Mouse (Mus musculus): ENCODE results near the gene Hist1h4h.

Gene Hist1h4h

DNA sequence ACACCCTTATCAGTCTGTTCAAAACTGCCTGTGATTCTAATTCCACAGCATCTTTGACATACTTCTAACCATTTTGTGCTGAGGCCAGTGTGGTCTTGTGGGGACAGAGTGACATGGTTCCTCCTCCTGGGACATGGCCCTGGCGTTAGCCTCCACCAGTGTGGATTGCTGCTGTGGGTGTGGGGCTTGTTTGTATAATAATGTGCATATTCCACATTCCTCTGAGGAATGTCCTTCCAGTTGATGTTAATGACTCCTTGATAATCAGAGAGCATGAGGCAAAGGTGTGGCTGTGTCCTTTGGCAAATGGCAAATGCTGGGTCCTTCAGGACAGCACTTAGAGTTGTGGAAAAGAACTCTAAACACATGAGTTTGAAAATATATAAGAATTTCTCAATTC, 17.3 kb upstream of the Hist1h4h start:
- no peak for DNase-seq (ENCODE audit: low read depth, low spot score)

DNA sequence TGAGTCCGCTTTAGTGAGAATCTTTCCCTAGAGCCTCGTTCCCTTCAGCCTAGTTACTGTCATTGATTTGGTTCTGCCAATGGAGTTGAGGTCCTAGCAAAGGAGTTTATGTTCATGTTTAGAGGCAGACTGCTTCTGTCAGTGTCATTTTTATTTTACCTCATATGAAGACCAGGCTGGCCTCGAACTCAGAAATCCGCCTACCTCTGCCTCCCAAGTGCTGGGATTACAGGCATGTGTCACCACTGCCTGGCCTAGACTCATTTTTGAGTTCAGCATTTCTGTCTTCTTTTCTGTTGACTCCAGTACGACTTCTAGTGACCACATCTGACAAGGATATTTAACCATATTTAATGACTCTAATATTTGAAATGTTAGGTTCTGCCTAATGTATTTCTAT, 15.6 kb upstream of the Hist1h4h start:
- DNase-seq (ENCODE audit: low read depth, low spot score) = no peak

- no peak for DNase-seq (ENCODE audit: low read depth, low spot score)
Observed at GRCm38 (mm10) chr13:23515826-23516620, 14.8 kb upstream of the Hist1h4h start.

GRCm38 (mm10) chr13:23516822-23517602, 13.8 kb upstream of the Hist1h4h start:
- peak; percentile 81 for DNase-seq (ENCODE audit: low read depth, low spot score)

GRCm38 (mm10) chr13:23517603-23518294, 13.1 kb upstream of the Hist1h4h start:
- peak; percentile 87 for DNase-seq (ENCODE audit: low read depth, low spot score)

DNA sequence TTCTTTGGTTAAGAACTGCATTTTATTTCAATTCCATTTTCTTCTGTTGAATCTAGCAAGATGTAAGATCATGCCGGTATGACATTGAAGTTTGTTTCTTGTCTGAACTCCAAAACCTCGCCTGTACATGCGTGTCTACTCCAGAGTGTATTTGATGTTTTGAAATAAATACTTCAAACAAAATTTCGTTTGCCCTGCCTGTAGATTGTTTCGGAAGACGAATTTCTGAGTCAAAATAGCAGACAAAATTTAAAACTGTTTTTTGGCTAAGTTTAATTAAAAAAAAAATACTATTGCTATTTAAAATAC, 12.6 kb upstream of the Hist1h4h start:
- DNase-seq (ENCODE audit: low read depth, low spot score) = no peak

GRCm38 (mm10) chr13:23518885-23519284, 12.0 kb upstream of the Hist1h4h start:
- DNase-seq (ENCODE audit: low read depth, low spot score) = peak; percentile 74

- DNase-seq (ENCODE audit: low read depth, low spot score) = peak; percentile 69
Observed at GRCm38 (mm10) chr13:23519416-23519815, 11.4 kb upstream of the Hist1h4h start.

- peak; percentile 67 for DNase-seq (ENCODE audit: low read depth, low spot score)
Observed at GRCm38 (mm10) chr13:23521703-23522102, 9.1 kb upstream of the Hist1h4h start.

GRCm38 (mm10) chr13:23523976-23524375, 6.9 kb upstream of the Hist1h4h start:
- no peak for DNase-seq (ENCODE audit: low read depth, low spot score)

DNA sequence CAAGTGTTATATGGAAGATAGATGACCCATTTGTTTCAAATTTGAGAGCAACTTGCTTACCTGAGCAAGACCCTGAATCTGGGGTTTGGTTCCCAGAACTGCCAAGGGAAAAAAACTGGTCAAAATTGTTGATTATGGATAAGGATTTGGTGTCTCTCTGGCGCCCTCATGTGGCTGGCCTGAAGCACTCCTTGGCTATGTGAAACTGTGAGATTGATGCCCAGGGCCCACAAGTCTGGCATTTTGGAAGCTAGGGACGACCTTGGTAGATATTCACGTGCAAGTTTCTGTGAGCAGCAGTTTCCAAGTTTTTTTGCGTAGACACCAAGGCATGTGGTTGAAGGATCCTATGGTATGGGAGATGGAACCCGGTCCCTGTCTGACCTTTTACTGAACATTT, 6.2 kb upstream of the Hist1h4h start:
- DNase-seq (ENCODE audit: low read depth, low spot score) = peak; percentile 62

DNA sequence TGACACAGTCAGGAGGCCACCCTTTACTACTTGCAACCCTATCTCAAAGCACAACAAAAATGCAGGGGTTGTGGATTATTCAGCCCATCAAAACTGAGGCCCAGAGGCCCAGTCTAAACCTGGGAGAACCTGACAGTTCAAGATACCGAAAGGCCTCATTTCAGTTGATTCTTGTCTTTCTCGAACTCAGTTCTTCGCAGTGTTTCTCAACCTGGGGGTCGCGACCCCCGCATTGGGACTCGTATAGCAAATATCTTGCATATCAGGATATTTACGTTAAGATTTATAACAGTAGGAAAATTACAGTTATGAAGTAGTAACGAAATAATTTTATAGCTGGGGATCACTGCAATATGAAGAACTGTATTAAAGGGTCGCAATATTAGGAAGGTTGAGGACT, 4.9 kb upstream of the Hist1h4h start:
- no peak for DNase-seq (ENCODE audit: low read depth, low spot score)

DNA sequence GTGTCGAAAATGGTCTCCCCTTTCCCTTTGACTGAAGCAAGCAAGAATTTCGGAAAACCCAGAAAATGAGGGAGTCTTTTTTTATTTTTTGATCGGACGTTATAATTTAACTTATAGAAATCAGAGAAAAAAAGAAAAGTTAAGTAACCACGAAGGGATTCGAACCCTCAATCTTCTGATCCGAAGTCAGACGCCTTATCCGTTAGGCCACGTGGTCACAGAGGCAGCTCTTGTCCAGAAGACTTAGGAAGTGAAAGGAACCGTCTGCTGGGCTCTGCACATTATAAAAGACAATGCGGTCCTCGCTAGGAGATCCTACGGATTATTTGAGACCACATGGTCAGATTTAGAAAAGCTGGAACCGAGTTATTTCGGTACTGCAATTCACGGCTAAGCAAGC, 4.5 kb upstream of the Hist1h4h start:
- DNase-seq (ENCODE audit: low read depth, low spot score) = peak; percentile 92

DNA sequence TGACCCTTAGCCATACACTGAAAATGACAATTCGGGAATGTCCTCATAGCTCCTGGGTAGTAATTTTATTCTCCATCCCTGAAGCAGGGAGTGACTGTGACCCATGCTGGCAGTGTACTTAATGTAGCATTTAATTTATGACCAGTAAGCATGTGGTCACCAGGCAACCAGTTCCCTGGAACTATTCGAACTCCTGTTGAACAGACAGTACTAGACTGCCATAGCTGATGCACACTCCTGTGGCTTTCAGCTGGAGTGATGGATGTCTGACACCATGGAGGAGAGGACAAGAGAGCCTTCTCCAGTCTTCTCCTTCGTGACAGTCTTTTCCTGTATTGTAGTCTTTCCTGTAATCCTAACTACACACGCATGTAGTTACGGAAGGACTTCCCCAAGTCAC, 1.8 kb upstream of the Hist1h4h start:
- DNase-seq (ENCODE audit: low read depth, low spot score) = no peak

DNA sequence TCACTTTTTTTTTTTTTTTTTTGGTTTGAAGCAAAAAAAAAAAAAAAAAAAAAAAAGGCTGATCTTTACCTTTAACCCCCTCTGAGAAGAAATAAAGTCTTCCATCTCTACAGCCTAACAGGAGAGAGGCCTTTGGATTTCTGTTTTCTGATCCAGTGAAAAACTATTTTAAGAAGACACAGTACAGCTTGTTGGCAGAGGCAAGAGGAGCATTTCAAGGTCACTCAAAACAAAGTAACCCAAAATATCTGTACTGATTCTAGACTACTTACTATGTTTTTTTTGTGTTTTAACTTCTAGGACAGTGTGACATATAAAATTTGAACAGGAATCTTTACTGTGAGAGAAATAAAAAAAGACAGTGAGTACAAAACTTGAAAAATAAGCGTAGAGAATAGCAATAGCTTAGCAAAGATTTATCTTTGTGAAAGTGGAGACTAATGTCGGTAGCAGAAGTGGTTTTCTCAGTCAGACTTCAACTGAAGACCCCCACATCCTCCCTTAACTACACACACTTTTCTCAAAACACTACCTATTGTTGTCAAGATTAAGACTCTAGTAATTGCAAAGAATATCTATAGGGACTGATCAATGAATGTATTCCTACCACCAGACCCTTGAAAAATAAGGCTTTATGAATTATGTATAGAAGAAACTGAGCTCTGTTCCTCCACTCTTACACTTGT, 1.2 kb upstream of the Hist1h4h start:
- no peak for DNase-seq (ENCODE audit: low read depth, low spot score)

- DNase-seq (ENCODE audit: low read depth, low spot score) = peak; percentile 66
Observed at GRCm38 (mm10) chr13:23530181-23530900, 509 bp upstream of the Hist1h4h start.

- no peak for DNase-seq (ENCODE audit: low read depth, low spot score)
Observed at GRCm38 (mm10) chr13:23532262-23533075, 1.6 kb downstream of the Hist1h4h start.

DNA sequence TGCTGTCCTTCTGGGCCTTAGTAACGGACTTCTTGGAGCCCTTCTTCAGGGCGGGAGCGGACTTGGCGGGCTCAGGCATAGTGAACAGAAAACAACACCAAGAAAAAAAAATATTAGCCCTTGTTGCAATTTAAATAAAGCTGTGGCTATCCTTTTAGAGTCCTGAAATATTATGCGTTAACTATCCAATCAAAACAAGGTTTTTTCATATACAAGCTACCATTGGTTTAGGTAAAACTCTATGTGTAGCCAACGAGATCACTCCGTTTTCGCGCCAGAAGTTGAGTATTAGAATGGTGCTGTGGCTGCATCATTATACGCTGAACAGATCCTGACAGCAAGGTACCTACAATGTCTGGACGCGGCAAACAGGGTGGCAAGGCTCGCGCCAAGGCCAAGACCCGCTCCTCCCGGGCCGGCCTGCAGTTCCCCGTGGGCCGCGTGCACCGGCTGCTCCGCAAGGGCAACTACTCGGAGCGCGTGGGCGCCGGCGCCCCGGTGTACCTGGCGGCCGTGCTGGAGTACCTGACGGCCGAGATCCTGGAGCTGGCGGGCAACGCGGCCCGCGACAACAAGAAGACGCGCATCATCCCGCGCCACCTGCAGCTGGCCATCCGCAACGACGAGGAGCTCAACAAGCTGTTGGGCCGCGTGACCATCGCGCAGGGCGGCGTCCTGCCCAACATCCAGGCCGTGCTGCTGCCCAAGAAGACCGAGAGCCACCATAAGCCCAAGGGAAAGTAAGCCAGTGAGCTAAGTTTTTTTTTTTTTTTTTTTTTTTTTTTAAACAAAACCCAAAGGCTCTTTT, 2.9 kb downstream of the Hist1h4h start, which contains the start of gene Hist1h2af:
Hist1h2af (plus strand) TSS at position 347 of the 808 bp plus-strand sequence.
- peak; percentile 52 for DNase-seq (ENCODE audit: low read depth, low spot score)

- DNase-seq (ENCODE audit: low read depth, low spot score) = no peak
Observed at GRCm38 (mm10) chr13:23534368-23535131, 3.7 kb downstream of the Hist1h4h start.
